Mouse (Mus musculus): ENCODE results near the gene Szt2.

- TF ChIP-seq CTCF (IDR thresholded peaks at IDR 0.05) (no peak), EP300 (IDR thresholded peaks at IDR 0.05) (peak; percentile 83)
These were observed 10.7 kb downstream of the Szt2 start for GRCm38 (mm10) chr4:118398400-118398799.
